Mouse (Mus musculus) left cerebral cortex, adult 11 months (tissue): ENCODE results near the gene Folr2.

Experiments used
- DNase-seq: peaks from one replicate; pipeline ENCODE4 v3.0.0; 2022; ENCODE audit warnings: low spot score

Folr2 gene

DNA sequence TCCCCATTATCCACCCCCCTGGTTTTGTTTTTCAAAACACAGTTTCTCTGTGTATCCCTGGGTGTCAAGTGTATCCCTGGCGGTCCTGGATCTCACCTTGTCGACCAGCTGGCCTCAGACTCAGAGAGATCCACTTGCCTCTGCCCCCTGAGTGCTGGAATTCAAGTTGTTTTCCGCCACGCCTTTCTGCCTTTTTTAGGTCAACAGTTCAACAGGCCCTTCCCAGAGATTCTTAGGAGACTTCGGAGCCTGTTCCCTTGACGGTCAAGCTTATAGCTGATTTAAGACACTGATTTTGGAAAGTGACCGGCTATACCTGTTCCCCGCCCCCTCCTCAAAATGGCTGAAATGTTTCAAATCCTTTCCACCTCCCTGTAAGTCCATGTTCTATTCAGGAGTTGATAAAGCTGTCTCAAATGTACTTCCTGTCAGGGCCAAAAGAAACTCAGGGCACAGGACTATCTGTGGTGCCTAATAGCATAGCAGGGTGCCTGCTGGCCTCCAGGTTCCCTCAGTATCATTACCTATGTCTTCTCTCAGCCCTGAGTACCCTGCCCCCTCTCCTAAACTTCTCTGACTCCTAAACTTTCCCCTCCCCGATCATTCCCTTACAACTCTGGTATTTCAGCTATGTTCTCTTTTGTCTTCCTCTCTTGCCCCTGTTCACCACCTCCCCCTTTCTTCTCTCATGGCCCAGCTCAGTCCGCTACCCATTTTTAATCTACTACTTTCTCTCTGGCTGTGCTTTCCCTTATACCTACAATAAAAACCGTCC lies 9.7 kb upstream of the Folr2 start:
- no peak for DNase-seq

GRCm38 (mm10) chr7:101863415-101863814 lies 6.4 kb upstream of the Folr2 start, which contains the start of gene Anapc15:
Gene Anapc15 (plus strand): TSS chr7:101863715.
- DNase-seq: no peak

GRCm38 (mm10) chr7:101862291-101862690 lies 5.3 kb upstream of the Folr2 start:
- DNase-seq: no peak

DNA sequence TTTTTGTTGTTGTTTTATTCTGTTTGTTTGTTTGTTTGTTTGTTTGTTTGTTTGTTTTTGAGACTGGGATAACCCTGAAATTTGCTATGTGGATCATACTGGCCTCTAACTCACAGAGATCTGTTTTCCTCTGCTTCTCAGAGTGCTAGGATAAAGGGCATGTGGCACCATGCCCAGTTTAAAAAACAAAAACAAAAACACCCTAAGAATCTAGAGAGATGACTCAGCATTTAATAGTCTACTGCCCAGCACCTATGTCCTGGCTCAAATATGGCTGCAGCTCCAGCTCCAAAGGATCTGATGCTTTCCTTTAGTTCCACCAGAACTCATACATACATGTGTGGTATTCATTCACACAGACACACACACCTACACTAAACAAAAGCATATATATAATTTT lies 4.0 kb upstream of the Folr2 start:
- no peak for DNase-seq

- no peak for DNase-seq
These were observed 1.4 kb upstream of the Folr2 start for GRCm38 (mm10) chr7:101858362-101858761.

DNA sequence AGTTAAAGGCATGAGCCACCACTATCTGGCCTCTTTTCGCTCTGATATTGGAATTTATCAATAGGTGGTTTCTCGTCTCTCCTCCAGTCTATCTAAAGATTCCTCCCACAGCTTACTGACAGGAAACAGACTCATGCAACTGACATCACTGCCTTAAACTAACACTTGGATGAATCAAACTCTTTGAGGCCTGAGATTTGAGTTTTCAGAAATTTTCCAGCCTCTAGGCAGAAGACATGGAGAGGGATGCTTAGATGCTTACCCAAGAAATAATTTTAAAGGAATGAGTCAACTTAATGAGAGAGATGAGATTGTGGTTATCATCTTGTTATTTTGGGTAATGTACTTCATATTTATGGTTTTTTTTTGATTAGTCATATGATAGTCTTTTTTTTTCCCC lies 3.2 kb downstream of the Folr2 start:
- DNase-seq: no peak

DNA sequence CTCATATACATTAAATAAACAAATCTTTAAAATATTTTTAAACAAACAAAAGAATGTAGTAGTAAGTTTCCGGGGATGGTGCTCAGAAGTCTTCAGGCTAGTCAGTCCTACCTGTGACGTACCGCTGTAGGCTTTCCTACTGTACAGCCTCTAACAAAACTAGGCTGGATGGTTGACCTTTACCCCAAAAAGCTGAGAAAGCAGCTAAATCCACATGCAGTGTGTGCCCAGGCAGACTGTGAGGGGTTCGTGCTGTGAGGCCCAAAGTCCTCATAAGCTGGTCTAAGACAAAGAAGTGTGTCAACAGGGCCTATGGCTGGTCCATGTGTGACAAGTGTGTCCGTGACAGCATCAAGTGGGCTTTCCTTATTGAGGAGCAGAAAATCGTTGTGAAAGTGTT lies 4.1 kb downstream of the Folr2 start:
- no peak for DNase-seq

GRCm38 (mm10) chr7:101851689-101852088 lies 5.3 kb downstream of the Folr2 start:
- no peak for DNase-seq

DNA sequence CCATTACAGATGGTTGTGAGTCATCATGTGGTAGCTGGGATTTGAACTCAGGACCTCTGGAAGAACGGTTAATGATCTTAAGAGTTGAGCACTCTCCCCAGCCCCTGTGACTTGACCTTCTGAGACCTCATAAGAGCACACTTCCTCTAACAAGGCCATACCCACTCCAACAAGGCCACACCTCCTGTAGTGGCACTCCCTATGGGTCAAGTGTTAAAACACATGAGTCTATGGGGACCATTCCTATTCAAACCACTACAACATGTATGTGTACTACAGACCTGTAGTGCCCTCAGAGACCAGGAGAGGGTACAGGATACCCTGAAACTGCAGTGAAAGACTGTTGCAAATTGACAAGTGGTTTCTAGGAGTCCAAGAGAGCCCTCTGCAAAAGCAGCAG lies 9.1 kb downstream of the Folr2 start:
- no peak for DNase-seq

DNA sequence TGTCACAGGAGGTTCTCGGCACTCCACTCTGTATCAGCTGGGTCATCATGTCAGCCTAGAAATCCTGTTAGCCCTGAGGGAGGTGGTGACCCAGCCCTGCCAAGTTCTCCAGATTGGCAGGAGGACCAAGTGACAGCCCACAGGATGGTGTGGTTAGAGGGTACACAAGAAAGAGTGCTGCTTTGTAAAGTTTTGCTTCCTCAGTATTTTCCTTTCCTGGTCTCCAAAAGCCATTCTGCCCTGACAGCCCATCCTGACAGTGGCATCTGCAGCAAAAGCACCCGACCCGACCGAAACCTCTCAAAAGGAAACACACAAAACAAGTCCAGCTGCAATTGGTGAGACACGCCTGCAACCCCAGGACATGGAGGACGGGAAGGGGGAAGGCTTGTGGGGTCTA lies 12.8 kb downstream of the Folr2 start:
- no peak for DNase-seq

DNA sequence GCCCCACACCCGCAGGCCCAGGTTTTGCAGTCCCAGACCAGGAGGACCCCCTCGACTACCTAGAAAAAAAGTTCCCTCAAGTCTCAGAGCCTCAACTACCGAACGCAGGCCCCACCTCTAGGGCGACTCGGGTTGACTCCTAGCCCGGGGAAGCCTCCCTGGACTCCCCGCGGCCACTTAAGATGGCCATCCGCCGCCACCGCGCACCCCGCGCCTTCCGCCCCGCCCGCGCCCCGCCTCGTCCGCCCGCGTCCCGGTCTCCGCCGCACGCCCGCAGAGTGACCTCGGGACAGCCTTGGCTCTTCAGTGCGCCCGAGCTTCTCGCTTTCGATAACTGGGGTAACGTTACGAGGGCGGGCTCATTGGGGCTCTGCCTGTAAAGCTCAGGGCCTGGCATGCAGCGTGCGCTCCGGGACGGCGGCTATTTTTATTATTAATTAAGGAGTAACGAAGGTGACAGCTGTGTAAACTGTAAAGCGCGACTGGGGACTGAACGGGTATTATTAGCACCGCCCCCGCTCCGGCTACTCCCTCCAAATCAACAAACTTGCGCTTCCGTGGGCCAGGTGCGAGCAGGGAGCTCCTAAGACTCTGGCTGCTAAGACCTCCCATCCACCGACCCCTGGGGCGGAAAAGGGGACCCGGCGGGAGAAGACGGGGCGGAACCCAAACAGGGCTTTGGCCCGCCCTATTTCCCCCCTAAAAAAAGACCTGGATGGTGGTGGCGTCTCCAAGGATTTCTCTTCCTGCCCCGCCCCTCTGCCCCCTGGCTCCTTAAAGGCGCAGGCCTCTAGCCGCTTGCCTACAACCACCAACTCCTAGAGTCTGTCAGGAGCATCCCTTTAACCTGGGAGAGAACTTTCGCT lies 19.2 kb downstream of the Folr2 start, which contains the start of gene Inppl1:
Gene Inppl1 (minus strand): TSS at position 624 of the 866 bp plus-strand sequence.
- peak; percentile 77 for DNase-seq

DNA sequence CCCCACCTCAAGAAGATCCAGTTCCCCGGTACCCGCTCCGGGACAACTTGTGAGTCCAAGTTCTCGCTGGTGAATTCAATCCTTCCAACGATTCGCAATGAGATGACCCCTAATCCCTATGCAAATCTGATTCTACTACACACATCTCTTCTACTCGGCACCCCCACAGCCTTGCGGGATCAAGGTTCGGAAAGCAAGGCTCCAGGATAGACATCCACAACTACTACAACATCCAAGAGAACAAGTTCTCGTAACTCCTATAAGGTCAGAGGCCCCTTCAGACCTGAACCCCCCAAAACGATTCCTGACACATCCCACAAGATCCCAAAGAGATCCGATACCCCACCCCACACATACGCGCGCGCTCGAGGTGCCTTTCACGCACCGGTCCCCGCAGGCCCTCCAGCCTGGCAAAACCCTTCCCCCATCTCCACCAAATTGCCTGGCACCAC lies 19.8 kb downstream of the Folr2 start:
- DNase-seq: no peak

DNA sequence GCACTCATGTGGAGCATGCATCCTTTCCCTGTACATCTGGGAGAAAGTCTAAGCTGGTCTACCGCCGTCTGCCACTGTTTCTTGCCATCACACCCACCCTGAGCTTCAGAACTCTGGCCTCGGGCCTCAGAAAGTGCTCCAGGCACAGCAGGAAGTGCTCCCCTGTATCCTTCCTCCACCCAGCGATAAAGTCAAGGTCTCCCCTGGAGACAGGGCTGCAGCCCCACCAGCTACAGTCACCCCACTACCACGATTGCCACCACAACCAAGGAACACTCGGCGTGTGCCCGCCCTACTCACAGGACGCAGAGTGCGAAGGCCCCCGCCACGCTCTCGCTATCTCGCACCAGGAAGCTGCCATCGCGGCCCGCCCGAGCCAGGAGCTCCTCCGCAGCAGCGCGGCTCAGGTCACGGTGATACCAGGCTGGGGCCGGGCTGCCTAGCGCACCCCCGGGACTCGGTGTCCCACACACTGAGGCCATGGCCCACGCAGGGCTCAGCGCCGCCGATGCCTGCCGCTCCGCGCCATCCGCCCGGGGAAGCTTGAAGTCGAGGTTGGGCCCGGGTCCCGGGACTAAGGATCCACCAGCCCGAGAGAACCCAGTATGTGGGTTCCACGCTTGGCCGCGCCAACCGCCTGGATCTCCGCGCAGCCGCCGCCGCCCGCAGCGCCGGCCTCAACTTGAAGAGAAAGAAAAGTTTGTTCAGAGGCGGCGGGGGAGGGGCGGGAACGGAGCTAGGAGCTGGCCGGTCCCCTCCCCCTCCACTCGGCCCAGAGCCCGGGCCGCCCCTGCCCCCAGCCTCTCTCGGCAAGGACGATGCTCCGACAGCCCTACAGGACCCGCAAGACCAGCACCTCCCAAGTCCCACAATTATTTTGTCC lies 20.5 kb downstream of the Folr2 start:
- no peak for DNase-seq

- DNase-seq: no peak
These were observed 21.4 kb downstream of the Folr2 start for GRCm38 (mm10) chr7:101835457-101836109.

DNA sequence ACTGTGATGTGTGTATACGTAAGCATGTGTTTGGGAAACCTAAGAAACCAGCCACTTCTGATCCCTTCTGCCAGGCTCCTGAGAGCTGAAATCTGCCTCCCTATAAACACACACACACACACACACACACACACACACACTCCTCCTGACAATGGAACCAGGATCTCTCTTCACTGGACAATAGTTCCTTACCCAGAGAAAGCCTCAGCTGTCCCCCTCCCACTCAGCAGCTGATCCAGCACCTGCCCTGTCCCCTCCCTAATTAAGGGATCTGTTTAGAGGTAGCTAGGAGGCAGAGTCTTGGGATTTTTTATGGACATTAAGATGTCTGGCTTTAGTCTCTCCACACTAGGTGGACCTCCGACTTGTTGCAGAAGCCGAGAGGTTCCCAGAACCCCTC lies 22.1 kb downstream of the Folr2 start:
- DNase-seq: no peak

DNA sequence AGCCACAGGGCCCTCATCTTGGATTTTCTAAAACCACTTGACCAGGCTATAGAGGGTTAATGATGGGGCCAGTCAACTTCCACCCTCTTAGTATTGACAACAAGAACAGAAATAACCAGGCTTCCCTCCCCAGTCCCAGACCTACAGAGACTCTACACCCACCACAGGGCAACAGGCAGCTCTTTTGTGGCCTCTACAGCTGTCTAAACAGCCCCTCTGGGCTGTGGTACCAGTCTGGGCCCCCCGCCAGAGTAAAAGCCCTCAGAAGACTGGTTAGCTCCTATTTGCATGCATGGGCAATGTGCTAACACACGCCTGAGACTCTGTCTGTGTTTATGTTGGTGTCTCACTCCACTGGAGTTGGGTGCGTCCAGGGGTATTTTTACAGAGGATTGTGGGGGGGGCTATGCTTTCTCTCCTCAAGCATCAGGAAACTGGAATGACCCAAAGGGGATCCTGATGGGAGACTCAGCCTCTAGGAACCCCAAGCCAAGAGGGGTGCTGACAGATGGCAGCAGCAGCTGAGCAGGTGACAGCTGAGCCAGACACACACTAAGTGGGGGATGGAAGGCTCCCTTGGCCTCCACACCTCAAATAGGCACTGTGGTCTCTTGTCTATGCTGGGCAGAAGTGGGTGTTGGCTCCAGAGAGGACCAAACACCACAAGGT lies 22.9 kb downstream of the Folr2 start:
- no peak for DNase-seq

- DNase-seq: no peak
These were observed 23.6 kb downstream of the Folr2 start for GRCm38 (mm10) chr7:101833352-101833751.

DNA sequence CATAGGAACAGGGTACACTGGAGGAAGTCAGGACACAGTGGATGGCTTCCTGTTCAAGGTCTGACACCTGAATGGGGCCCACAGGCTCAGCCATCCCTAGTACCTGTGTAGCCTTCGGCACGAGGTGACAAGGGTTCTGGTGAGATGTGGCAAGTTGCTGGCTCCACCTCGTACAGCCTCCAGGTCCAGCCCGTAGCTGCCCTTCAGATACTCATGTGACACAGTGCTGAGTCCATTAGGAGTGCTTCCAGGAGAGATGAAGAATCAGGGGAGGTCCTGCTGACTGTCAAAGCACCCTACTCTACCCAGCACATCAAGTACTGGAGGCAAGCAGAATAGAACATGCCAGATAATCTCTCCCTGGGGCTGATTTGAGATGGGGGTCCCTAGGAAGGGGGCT lies 24.6 kb downstream of the Folr2 start:
- no peak for DNase-seq

- DNase-seq: no peak
These were observed 25.6 kb downstream of the Folr2 start for GRCm38 (mm10) chr7:101831437-101831836.

- DNase-seq: no peak
These were observed 26.6 kb downstream of the Folr2 start for GRCm38 (mm10) chr7:101830373-101830772.
